Mouse (Mus musculus): Measurements from ENCODE around the gene Chpf. TPM values are rescaled to one million over a fixed set of nuclear protein-coding genes. Genes with fewer than 3 reads are reported as not detected.

Chpf gene
- polyA plus RNA-seq, 1 experiment from 2014 or later = 58.8 TPM

GRCm38 (mm10) chr1:75443247-75444024 is 35.7 kb downstream of the Chpf start:
- H3K9ac ChIP-seq = no peak overlapping the region
- H3K4me3 ChIP-seq = no peak overlapping the region
- WGBS = 29% methylated on average over 13 of the region's 13 CpGs
- no peak overlapping the region for H3K4me2 ChIP-seq
- ATAC-seq (ENCODE audit: insufficient number of reproducible peaks, low FRiP score, low TSS enrichment, low read depth) = no peak
- H3K4me1 ChIP-seq = peaks cover 54% of the 10 kb centered on the region
- peaks cover 49% of the 10 kb centered on the region for H3K27me3 ChIP-seq
- no peaks in the 10 kb centered on the region for H3K9me3 ChIP-seq
- peaks cover 29% of the 10 kb centered on the region for H3K36me3 ChIP-seq
- H3K27ac ChIP-seq = no peak overlapping the region

DNA sequence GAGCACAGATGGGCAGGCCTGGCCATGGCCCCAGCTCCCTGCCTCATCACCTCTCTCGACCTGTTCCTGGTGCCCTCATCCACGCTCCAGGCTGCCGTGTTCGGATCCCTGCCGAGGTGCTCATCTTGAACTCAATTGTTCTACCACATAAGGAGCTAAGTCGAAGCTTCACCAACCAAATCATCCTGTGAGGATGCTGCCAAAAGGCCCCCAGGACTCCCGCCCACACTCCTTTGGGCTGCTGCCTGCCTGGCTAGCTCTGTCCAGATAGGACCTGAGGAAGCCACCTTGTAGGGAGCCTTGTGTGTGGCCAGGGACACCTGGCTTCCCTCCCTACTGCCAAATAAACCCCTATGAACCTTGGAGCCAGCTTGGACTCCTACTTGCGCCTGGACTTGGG is 36.3 kb downstream of the Chpf start:
- H3K4me2 ChIP-seq = no peak overlapping the region
- WGBS = 70% methylated on average over 8 of the region's 8 CpGs
- H3K4me1 ChIP-seq = peaks cover 48% of the 10 kb centered on the region
- no peak overlapping the region for H3K27ac ChIP-seq
- peaks cover 29% of the 10 kb centered on the region for H3K36me3 ChIP-seq
- no peaks in the 10 kb centered on the region for H3K9me3 ChIP-seq
- no peak for ATAC-seq (ENCODE audit: insufficient number of reproducible peaks, low FRiP score, low TSS enrichment, low read depth)
- H3K9ac ChIP-seq = no peak overlapping the region
- no peak overlapping the region for H3K4me3 ChIP-seq
- H3K27me3 ChIP-seq = peaks cover 43% of the 10 kb centered on the region

GRCm38 (mm10) chr1:75442171-75442570 is 36.9 kb downstream of the Chpf start:
- WGBS = 83% methylated on average over 9 of the region's 9 CpGs
- Histone ChIP-seq H3K4me2 (no peak overlapping the region), H3K9me3 (no peaks in the 10 kb centered on the region), H3K36me3 (peaks cover 29% of the 10 kb centered on the region), H3K27me3 (peaks cover 37% of the 10 kb centered on the region), H3K27ac (no peak overlapping the region), H3K4me3 (no peak overlapping the region), H3K4me1 (peaks cover 45% of the 10 kb centered on the region), H3K9ac (no peak overlapping the region)
- no peak for ATAC-seq (ENCODE audit: insufficient number of reproducible peaks, low FRiP score, low TSS enrichment, low read depth)

DNA sequence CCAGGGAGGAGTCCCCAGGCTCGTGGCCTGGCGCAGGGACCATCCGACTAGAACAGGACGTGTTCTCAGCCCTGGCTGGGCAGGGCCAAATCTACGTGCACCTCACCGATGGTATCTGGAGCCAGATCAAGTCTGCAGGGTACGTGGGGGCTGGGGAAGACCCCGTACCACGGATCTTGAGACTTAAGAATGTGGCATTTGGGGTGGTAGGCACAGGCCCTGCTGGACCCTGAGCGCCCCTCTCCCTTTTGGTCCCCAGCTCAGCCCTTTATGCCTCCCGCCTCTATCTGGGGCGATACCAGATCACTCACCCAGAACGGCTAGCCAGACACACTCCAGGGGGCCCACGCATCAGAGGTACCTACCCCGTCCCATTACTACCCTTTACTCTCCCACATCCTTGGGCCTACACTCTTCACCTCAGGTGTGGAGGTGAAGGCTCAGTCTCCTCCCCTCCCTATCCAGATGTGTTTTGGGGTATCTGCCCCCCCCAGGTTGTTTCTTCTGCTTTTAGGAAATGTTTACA is 37.6 kb downstream of the Chpf start:
- ATAC-seq (ENCODE audit: insufficient number of reproducible peaks, low FRiP score, low TSS enrichment, low read depth) = no peak
- no peak overlapping the region for H3K9ac ChIP-seq
- H3K27ac ChIP-seq = no peak overlapping the region
- H3K9me3 ChIP-seq = no peaks in the 10 kb centered on the region
- H3K4me3 ChIP-seq = no peak overlapping the region
- no peak overlapping the region for H3K4me2 ChIP-seq
- peaks cover 31% of the 10 kb centered on the region for H3K27me3 ChIP-seq
- H3K36me3 ChIP-seq = peaks cover 29% of the 10 kb centered on the region
- whole genome bisulfite sequencing = 87% methylated on average over 15 of the region's 15 CpGs
- H3K4me1 ChIP-seq = peaks cover 45% of the 10 kb centered on the region

DNA sequence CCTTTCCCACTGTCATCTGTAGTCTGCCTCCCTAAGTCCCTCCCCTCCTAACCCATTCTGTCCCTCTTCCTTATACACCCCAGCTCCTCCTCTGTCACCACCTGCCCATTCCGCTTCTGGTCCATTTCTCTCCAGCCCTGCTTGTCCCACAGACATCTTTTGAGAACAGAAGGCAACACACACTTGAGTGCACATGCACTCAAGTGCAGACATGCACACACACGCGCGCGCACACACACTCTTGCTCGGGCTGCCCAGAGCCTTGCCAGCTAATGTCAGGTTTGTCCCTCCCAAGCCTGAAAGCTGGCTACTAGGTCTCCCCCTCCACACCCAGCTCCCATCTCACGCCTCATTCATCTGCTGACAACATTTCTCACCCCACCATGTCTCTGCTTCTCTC is 38.4 kb downstream of the Chpf start:
- Histone ChIP-seq H3K4me2 (no peak overlapping the region), H3K9me3 (no peaks in the 10 kb centered on the region), H3K27ac (no peak overlapping the region), H3K4me1 (peaks cover 40% of the 10 kb centered on the region), H3K27me3 (peaks cover 22% of the 10 kb centered on the region), H3K36me3 (peaks cover 29% of the 10 kb centered on the region), H3K9ac (no peak overlapping the region), H3K4me3 (no peak overlapping the region)
- no peak for ATAC-seq (ENCODE audit: insufficient number of reproducible peaks, low FRiP score, low TSS enrichment, low read depth)
- 95% methylated on average over 7 of the region's 7 CpGs for WGBS

DNA sequence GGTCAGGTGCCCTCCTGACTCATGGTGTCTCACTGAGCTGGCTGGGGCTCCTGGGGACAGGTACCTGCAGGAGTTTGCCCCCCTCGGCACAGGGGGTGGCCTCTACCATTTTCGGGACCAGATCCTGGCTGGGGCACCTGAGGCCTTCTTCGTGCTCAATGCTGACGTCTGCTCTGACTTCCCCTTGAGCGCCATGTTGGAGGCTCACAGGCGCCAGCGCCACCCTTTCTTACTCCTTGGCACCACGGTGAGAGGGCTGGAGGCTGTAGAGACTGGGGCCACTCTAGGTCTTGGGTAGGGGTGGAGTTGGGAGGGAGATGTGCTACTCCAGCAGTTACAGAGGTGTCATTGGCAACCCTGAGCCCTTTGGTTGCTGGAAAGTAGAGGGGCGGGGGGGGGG is 40.3 kb downstream of the Chpf start:
- Histone ChIP-seq H3K9me3 (no peaks in the 10 kb centered on the region), H3K27me3 (peaks cover 3% of the 10 kb centered on the region; the same call in 1 of the 2 replicates), H3K27ac (no peak overlapping the region), H3K36me3 (peaks cover 29% of the 10 kb centered on the region), H3K4me1 (peaks cover 31% of the 10 kb centered on the region), H3K9ac (no peak overlapping the region), H3K4me3 (no peak overlapping the region), H3K4me2 (no peak overlapping the region)
- ATAC-seq (ENCODE audit: insufficient number of reproducible peaks, low FRiP score, low TSS enrichment, low read depth) = no peak
- WGBS = 78% methylated on average over 8 of the region's 9 CpGs

DNA sequence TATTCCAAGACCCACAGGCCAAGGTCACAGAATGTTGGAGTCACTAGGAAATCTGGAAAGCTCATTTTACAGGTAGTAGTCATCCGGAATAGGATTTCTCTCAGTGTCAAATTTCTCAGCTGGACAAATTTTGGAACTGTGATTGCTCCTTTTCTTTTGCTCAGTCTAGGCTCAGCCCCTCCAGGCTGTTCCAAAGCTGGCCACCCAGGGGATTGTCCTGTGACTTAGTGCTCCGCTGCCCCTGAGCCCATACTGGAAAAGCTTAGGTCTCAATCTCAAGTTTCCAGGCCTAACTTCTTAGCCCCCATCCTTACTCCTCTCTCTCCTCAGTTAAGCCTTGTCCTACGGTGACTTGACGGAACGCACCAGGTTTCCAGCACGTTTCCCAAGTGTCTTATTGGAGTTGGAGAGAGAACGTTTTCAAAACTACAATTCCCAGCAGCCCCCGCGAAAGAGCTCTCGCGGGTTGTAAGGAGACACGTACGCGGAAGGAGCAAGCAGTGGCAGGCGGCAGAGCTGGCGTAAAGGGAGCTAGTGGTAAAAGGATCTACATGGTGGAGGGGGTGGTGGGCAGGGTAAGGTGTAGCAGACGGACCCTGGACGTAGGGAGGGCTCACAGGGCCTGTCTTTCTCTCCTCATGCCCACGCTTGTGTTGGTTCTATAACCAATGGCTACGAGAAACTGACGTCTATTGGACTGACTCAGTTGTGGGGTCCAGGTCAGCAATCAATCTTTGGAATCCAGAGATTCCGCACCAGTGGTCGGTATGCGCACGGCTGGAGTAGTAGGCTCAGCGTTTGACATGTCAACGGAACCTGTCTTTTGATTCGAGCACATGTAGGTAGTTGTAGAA is 43.4 kb downstream of the Chpf start, which contains the start of gene Gmppa:
Gene Gmppa (plus strand): TSS at position 456 of the 854 bp plus-strand sequence.
- Histone ChIP-seq H3K9me3 (no peaks in the 10 kb centered on the region), H3K27me3 (peaks cover 10% of the 10 kb centered on the region; the same call in 1 of the 2 replicates), H3K27ac (peak within 1 kb of the TSS; percentile 84), H3K4me1 (peaks cover 20% of the 10 kb centered on the region), H3K4me2 (peak within 1 kb of the TSS; percentile 56), H3K9ac (peak within 1 kb of the TSS; percentile 62), H3K36me3 (peaks cover 15% of the 10 kb centered on the region), H3K4me3 (peak within 1 kb of the TSS; percentile 64)
- 3% methylated on average over 28 of the region's 28 CpGs for WGBS
- peak; percentile 86 for ATAC-seq (ENCODE audit: insufficient number of reproducible peaks, low FRiP score, low TSS enrichment, low read depth)

DNA sequence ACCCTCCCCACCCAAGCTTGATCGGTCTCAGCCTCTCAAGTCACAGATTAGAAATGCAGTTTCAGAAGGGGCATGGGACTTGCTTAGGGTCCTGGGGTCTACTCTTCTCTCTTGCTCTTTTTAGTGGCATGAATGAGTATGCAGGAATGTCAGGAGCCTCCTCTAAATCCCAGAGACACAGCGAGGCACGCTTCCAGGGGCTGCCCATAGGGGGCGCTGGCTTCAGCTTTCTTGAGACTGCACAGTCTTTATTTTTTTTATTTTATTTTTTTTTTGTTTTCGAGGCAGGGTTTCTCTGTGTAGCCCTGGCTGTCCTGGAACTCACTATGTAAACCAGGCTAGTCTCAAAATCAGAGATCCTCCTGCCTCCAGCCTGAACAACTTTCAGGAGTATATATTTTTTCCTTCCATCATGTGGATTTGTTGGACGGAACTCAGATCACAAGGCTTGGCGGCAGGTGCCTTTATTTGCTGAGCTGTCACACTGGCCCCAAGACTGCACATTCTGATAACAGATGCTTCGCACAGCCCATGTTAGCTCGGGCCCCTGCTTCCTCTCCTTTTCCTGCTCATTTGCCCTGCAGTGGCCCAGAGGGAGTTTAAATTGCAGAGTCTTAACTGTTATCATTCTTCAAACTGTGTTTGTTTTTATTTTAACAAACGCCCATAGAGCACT is 53.2 kb downstream of the Chpf start:
- peaks cover 8% of the 10 kb centered on the region; the same call in 1 of the 2 replicates for H3K36me3 ChIP-seq
- 39% methylated on average over 10 of the region's 10 CpGs for WGBS
- no peak overlapping the region for H3K4me3 ChIP-seq
- no peak overlapping the region for H3K4me2 ChIP-seq
- H3K9me3 ChIP-seq = no peaks in the 10 kb centered on the region
- H3K27me3 ChIP-seq = peaks cover 46% of the 10 kb centered on the region
- H3K9ac ChIP-seq = no peak overlapping the region
- peaks cover 20% of the 10 kb centered on the region for H3K4me1 ChIP-seq
- no peak overlapping the region for H3K27ac ChIP-seq
- ATAC-seq (ENCODE audit: insufficient number of reproducible peaks, low FRiP score, low TSS enrichment, low read depth) = no peak

Other genes starting within 250 kb of the Chpf start
- not detected in 2 replicates for gene A630095N17Rik, start 247.2 kb downstream of the Chpf start, polyA plus RNA-seq (2015; fragmentation: Nextera tagmentation; extraction: Ambion mirVana)
- gene Dnajb2, start 242.9 kb downstream of the Chpf start, polyA plus RNA-seq (2015; fragmentation: Nextera tagmentation; extraction: Ambion mirVana) = 44.5 and 49.5 TPM in 2 replicates
- 0.12 and 0.14 TPM in 2 replicates for gene Ptprn, start 214.8 kb downstream of the Chpf start, polyA plus RNA-seq (2015; fragmentation: Nextera tagmentation; extraction: Ambion mirVana)
- 0.35 TPM in 1 of 2 replicates, not detected in the other for gene Resp18, start 200.9 kb downstream of the Chpf start, polyA plus RNA-seq (2015; fragmentation: Nextera tagmentation; extraction: Ambion mirVana)
- gene Dnpep, start 161.3 kb downstream of the Chpf start, polyA plus RNA-seq (2015; fragmentation: Nextera tagmentation; extraction: Ambion mirVana) = 117 TPM in 2 replicates
- 74.4 and 227 TPM in 2 replicates for gene Des, start 119.0 kb downstream of the Chpf start, polyA plus RNA-seq (2015; fragmentation: Nextera tagmentation; extraction: Ambion mirVana)
- gene Speg, start 104.0 kb downstream of the Chpf start, polyA plus RNA-seq (2015; fragmentation: Nextera tagmentation; extraction: Ambion mirVana) = 15.4 and 16.3 TPM in 2 replicates
- 94.6 and 97.0 TPM in 2 replicates for gene Gmppa, start 43.4 kb downstream of the Chpf start, polyA plus RNA-seq (2015; fragmentation: Nextera tagmentation; extraction: Ambion mirVana)
- gene Asic4, start 28.9 kb downstream of the Chpf start, polyA plus RNA-seq (2015; fragmentation: Nextera tagmentation; extraction: Ambion mirVana) = 0.14 TPM in 2 replicates
- gene Tmem198, start 225 bp upstream of the Chpf start, polyA plus RNA-seq (2015; fragmentation: Nextera tagmentation; extraction: Ambion mirVana) = 0.74 and 0.79 TPM in 2 replicates
- gene Obsl1, start 27.1 kb upstream of the Chpf start, polyA plus RNA-seq (2015; fragmentation: Nextera tagmentation; extraction: Ambion mirVana) = 83.7 and 90.9 TPM in 2 replicates
- 11.2 and 12.2 TPM in 2 replicates for gene Inha, start 27.8 kb upstream of the Chpf start, polyA plus RNA-seq (2015; fragmentation: Nextera tagmentation; extraction: Ambion mirVana)
- gene Stk11ip, start 42.2 kb upstream of the Chpf start, polyA plus RNA-seq (2015; fragmentation: Nextera tagmentation; extraction: Ambion mirVana) = 19.9 and 20.2 TPM in 2 replicates
- gene Slc4a3, start 67.0 kb upstream of the Chpf start, polyA plus RNA-seq (2015; fragmentation: Nextera tagmentation; extraction: Ambion mirVana) = 24.1 and 24.8 TPM in 2 replicates